Mouse (Mus musculus): Measurements from ENCODE around the gene Scn4b.

Scn4b gene

DNA sequence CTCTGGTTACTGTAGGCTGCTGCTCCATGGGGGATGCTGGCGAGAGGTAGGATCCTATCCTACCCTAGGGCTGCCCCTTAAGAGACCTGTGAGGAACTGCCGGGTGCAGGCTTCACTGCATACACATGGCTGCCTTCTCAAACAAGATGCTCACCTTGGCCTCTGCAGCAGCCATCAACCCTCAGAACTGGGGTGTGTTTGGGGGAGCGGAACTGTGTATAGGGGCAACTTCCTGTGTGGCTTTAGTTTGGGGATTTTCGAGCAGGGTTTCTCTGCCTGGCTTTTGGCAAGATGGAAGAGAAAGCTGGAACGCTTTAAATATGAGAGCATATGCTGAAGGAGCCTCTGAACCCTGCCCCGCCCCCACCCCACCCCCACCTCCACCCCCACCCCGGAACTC, 11.3 kb upstream of the Scn4b start:
- DNase-seq: no peak

DNA sequence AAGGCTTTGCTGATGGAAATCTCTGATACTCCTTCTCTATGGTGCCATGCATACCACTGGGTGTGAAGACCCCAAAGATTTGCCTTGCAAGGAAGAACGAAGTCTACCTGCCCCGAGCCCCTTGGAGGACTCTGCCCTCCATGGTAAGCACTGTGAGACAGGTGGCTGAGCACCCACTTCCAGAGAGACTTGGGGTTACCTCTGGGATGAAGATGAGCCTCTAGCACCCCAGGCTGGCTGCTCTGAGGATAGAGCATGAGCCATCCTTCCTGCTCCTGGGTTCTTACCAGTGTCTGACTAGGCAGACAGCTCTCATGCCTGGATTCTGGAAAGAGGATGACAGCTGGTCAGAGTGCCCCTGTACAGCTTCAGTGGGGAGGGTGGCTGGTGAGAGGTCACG, 8.1 kb upstream of the Scn4b start:
- no peak for DNase-seq

DNA sequence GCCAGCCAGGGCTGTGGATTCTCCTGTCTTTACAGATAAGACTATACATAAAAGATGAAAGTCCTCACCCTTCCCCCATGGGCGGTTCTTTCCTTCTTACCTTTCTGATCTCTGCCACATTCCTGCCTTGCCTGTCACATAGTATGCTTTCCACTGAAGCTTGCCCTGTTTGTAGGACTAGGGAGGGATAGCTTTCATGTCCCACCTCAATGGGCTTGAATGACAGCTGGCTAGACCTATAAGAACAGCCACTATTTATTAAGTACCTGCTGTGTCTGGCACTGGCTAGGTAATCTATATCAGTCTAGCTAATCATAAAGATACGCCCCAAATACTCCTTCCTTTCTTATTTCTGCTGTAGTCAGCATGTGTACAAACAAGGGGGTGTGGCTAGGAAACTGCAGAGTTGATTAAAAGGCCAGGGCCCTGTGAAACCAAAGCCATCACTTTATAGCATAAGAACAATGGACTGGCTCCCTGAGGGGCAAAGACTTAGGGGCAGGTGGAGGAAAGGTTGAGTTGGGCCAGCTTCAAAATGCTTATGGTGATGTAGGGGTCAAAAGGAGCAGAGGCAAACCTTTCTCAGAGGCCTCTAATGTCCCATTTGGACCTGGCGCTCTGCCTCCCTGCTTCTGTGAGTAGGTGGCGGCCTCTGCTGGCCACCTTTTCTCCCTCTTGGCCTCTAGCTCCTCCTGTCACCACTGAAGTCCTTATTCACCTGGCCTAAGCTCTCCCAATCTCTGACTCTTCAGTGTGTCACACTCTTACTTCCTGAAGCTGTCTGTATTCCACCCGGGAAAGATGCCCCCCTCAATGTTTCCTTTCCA, 4.5 kb upstream of the Scn4b start:
- peak; percentile 81 for DNase-seq

DNA sequence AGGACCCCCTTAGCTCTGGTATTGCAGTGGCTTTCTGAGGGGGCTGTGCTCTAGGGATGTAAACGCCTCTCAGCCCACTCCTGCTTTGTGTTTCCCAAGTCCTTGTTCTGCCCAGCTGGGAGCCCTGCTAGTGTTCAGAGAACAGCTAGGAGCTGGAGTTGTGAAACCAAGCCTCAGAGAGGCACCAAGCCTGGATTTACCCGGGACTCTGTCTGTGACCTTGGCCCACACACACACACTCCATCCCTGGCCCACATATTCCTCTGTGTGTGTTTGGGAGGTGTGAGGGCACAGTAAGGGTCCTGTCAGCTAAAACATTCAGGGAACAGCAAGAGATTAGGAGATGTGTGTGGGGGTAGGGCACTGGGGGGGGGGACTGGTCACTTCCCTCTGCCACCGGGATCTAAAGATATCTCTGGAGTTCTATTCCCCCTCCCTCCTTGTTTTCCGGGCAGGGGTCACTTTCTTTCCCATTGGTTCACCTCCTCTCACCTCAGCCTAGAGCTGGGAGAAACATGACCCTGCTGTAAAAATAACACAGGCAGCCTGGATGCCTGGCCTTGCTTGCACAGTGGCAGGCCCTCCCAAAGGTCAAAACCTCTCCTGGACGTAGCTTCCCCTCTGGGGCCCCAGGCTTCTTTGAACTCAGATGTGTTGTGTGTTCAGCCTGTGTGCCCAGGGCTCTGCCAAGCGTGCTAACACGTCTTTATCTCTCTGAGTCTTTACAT, 1.6 kb upstream of the Scn4b start:
- no peak for DNase-seq

DNA sequence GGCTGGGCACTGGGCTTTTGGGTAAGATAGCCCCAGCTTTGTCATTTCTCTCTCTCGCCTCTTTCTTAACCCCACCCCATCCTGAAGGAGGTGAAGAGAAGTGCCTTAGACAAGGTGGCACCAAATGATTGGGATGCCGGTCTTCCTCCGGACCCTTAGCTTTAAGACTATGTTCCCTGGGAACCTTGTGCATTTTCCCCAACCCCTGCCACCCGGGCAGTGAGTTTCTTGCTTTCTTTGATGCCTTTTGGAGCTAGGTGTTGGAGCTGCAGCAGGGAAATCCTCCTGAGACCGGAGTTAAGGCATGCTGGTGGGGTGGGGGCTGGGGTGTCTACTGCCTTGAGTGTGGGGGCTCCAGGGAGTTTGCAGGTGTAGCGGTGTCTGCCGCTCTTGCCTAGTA, 887 bp downstream of the Scn4b start:
- no peak for DNase-seq

DNA sequence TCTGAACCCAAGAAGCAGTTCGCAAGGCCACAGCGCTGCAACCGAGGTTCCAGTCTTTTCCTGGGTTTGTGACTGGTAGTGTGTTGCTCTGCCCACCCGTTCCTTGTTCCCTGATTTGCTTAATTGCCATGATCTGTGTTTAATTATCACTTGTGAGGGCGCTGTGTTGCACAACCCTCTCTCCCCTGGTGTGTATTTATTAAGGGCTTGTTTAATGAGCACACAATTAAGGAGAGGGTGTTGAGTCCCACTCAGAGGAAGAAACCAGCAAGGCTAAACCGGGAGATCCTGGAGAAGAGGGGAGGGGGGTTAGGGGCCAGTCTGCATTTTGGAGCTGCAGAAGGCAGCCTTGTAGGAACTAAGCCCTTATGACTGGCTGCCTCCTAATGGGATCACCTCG, 2.8 kb downstream of the Scn4b start:
- no peak for DNase-seq

DNA sequence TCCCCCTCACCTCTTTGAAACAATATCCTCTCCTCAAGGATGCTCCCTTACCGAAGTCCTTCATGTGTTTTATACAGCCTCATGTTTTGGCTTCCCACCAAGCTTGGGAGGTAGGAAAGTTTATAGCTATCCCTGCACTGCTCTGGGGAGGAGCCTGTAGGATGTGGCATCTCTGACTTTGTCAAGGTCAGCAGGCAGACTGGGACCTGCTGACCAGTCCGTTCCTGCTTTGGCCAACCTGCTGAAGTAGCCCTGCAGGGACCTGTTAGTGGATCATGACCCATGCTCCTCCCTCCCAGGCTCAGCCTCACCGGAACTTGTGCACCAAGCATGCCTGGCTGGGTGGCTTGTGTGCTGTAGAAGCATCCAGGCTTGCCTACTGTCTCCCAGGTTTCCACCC, 4.5 kb downstream of the Scn4b start:
- peak; percentile 63 for DNase-seq

DNA sequence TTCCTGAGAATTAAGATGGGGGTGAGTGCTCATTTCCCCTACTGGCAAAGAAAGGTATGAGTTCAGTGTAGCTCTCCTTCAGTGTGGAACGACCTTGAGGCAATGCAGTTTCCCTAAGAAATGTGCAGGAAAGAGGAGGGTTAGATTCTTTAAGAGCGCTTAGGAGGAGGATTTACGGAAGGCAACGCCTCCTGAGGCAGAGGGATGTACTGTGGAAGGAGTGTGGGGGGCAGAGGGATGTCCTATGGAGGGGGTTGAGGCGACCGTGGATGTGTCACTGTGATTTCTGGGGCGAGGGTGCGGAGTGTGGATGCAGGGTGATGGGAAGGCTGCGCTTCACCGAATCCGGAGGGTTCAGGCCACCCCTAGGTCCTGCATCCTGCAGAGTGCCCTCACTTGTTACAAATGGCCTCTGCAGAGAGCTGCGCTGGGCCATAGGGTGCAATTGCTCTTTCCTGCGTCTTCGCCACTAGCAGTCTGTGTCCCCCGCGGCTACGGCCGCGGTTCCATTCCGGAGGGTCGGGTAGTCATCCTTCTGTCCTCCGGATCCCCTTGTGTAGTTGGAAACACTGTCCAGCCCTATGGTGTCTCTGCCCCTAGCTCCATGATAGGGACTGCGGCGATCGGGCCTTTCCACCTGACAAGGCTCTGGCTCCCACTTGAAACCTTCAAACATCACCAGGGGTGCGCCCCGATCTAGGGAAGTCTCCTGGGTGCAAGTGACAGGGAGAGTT, 7.5 kb downstream of the Scn4b start:
- no peak for DNase-seq

DNA sequence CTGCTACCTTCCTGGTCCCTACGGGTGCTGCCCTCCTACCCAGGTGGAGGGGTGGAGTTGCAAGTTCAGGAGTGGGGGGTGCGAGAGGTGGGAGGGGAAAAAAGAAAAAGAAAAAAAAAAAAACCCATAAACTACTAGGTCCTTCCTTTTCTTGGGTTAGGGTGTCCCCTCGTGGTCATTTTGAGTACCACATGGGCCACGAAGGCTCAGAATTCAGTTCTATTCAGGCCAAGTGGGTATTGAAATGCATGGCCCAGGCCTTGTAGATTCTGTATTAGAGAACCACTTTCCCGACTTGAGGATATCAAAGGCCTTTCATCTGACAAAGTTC, 8.0 kb downstream of the Scn4b start:
- peak; percentile 78 for DNase-seq

DNA sequence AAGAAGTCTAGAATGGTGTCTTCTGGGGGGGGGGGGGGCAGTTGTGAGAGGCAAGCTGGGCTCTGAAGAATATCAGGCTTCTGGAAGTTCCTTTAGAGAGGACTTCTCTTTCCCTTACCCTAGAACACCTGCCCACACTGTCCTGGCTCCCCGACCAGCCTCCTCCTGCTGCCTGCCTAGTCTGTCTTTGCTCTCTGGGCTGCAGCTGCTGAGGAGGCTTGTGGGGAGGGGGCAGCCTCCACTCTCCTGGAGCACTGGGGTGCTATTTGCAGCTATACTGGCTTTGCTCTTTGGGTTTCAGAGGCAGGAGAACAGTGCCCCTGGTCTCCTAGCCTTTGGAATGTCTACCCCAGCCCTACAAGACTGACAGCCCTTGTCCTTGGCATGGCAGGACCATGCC, 12.7 kb downstream of the Scn4b start:
- DNase-seq: no peak

DNA sequence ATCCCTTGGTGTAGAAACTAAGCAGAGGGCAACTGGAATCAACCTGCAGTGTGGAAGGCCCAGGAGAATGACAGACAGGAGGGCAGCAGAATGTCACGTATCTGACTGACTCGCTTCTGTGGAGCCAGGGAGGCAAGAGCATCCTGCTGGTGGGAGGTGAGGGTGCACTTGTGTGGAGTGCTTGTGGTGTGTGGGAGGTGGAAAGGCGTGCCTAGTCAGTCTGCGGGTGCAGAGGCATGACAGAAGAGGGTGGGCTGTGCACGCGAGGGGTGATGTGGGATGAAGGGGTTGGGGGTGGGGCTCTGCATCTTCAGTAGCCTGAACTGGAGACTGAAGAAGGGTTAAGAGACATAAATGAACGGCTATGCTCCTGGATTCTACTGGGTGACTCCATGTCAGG, 15.2 kb downstream of the Scn4b start:
- no peak for DNase-seq

DNA sequence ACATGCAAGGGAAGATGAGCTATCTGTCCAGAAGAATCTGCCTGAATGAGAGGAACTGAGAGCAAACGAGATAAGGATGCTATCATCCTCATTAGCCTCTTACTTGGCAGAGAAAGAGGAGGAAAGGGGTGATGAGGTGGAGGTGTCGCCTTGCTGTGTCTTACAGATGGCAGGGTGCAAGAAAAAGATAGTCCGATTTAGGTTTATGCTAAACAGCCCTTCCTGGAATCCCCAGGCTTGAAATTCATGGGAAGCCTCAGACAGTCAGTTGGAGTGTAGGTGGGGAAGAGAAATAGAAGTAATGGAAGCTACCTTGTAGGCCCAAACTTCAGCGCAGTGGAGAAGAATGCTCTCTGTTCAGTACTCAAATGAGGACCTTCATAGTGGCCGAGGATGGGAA, 29.7 kb downstream of the Scn4b start:
- DNase-seq: no peak

DNA sequence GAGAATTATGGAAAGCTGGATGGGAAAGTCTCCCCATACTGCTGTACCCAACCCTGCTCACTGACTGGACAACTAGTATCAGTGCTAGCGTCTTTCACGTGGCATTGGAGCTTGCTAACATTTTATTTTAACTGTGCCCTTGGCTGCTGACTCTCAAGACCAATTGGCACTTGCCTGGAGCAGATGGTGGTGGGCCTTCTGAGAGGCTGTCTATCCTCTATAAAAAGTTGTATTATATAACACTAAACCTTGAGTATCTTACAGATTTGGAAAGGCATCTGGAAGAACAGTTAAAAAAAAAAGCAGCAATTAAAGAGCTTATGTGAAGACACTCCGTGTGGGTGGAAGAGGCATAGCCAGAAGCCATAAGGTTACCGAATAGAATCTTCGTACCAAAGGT, 32.0 kb downstream of the Scn4b start:
- DNase-seq: no peak

DNA sequence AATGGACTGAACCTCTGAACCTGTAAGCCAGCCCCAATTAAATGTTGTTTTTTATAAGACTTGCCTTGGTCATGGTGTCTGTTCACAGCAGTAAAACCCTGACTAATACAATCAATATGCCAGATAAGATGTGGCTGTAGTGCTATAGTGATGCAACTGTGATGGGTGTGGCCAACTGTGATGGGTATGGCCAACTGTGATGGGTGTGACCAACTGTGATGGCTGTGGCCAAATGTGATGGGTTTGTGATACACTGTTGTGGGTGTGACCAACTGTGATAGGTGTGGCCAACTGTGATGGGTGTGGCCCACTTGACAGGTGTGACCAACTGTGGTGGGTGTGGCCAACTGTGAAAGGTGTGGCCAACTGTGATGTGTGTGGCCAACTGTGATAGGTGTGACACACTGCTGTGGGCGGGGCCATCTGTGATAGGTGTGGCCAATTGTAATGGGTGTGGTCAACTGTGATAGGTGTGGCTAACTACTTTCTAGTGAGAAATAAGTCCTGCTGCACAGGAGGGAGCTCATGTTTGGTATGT, 32.9 kb downstream of the Scn4b start:
- no peak for DNase-seq

DNA sequence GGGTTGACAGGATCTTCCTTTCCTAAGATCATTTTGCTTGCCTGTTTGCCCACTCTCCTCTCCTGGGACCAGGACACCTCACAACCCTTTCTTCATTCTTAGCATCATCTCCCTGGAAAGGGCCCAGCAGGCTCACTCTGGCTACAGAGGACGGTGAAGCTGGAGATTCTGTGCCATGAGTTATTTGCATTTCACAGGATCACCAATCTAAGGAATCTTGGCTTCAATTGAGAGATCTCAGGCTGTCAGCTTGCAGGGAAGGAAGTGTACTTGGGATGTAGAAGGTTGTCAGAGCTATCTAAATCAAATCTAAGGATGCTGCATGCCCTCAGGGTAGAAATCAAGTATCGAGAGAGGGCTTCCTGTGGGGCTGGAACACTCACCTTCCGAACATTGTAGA, 35.3 kb downstream of the Scn4b start:
- no peak for DNase-seq

DNA sequence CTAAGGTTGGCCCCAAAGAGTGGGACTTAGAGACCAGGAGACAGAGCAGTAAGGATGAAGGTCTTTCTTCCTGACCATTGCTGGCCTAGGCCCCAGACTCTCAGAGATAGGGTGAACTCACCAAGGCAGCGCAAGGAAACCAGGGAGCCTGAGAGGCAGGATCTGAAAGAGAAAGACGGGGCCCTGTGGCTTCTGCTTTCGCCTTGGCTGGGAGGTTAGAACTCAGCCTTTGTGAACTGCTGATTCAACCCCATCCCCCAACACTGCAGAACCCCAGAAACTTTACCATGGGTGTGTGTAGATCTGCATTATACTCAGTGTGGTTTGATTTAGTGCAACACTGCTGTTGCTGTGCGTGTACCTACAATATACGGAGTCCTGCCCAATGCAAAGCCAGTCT, 41.1 kb downstream of the Scn4b start:
- no peak for DNase-seq

DNA sequence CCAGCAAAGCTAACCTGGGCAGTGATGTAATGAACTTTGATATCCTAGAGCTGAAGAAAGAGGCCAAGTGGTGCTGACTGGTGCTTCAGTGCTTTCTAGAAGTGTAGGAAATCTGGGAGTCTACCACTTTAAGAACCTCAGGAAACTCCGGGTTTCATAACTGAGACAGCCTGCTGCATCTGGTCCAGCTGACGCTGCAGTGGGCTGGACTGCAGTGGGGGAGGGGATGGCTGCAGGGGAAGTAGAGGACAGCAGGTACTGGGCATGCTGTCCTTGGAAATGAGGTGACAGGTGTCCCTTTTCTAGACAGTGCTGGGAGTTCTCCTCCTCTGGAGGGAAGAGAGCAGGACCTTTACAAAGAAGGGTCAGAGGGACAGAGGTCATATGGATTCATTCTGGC, 43.6 kb downstream of the Scn4b start, which contains the start of gene BC049352:
Gene BC049352, plus strand, starts transcription at position 238 of the 400 bp plus-strand sequence.
- DNase-seq: peak; percentile 54

DNA sequence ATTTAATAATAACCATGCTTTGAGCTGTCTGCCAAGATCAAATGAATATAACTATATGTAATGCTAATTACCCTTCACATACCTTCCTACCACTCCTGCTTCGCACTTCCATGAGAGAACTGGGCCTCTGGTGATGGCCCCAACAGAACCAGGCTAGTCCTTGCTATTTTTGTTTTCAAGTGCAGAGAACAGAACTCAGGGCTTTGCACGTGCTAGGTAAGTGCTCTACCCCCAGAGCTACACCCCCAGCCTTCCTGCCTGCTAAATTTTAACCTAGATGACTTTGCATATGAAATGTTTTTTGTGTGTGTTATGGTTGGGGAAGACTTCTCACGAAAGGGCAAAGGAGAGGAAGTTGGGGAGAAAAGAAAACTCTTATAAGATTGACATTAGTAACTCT, 44.3 kb downstream of the Scn4b start:
- peak; percentile 14 for DNase-seq

DNA sequence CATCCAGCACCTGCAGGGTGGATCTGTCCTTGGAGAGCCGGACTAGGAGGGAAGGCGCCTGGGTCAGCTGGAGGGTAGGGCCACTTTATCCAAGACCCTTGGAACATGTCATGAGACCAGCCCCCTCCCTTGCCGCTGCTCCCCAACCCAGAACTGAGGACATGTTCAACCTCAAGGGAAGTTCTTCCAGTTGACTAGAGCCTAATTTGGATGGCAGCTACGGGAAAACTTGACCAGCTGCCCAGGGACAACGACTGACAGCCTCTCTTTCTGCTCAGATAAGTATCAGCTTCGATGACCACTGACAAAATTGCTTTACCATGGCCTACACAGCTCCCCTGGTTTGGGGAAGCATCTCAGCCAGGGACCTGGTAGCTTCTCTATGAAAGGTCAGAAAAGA, 45.1 kb downstream of the Scn4b start:
- no peak for DNase-seq

DNA sequence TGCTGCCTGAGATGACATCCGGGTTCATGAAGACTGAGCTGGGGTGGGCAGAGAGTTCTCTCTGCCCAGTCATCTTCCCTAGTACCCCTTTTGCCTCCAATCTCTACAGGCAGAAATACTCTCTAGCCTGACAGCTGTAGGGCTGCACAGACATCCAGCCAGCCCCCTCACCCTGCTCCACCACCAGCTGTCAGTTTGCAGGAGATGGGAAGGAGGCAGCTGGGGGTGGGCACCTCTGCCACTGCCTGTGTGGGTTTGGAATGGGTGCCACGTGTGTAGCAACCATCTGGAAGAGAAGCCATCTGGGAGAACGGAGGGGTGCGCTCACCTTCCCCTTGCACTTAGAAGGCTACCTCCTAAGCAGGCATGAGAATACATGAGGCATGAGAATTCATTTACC, 47.1 kb downstream of the Scn4b start:
- DNase-seq: no peak

DNA sequence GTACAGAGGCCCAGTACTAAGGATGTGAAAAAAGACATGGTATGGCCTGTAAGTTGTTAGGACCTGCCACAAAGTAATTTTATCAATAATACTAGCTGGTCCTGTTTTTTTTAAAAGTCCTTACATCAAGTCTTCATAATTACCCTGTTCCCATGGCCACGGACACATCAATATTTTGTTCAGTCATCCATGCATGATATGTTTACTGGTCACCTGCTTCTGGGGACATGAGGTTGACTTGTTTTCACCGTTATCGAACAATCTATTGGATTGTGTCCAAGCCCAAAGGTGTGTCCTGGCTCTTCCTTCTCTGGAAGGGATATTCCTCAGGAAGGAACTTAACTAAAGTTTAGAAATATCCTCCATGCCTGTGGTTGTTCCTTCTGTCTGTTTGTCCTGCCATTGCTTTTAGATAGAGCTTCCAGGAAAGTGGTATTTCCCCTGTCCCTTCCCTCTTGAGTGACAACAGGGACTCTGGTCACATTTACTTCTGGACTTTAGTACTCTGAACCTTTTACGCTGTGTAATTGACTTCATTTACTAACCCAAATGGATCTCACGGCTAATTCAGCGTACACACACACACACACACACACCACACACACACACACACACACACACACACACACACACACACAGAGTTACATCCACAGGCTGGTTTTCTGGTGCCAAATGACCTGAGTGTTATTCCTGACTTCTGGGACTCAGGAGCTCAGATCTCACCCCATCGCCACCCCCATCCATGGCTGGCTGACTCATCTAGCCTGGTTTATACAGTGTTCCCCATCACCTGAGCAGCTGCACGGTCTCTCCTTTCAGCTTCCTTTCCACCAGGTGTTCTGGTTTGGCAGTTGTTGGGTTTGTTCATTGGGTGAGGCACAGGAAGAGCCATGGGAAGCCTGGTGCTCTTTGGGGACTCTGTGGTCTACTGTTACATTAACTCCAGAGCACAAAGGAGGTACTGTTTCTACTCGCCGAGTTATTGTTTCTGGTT, 50.7 kb downstream of the Scn4b start:
- no peak for DNase-seq

DNA sequence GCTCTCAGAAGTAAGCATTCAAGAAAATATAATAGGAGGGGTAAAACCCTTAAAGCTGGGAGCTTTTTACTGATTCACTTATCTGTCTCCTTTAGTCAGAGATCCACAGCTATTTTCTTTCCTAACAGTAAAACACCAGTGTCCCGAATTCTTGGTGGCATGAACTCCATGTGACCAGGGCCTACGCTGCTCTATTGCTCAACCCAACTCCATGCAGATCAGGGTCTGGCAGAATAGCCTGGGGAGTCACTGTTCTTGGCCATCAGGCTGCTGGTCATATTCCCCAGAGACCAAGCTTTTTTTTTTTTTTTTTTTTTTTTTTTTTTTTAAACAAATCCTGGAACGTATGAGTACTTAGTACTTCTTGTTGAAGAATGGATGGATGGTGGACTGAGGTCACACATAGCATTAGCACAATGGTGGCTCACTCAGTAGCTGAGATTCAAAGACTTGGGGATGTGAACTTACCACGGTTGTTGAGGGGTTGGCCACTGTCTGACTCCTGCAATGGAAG, 51.5 kb downstream of the Scn4b start:
- no peak for DNase-seq

Measured in kidney, adult 18-20 months (tissue).